Mouse (Mus musculus): ENCODE data around the gene Ccr2. TPM values are rescaled to one million over a fixed set of nuclear protein-coding genes. Genes with fewer than 3 reads are reported as not detected.
"Not testable (repeated sequence)": the region's sequence is repeated elsewhere in the genome, so short reads cannot be mapped to it uniquely, and the experiment has no call there.

Gene Ccr2
- 0.12 and 0.22 TPM in 2 replicates for polyA plus RNA-seq (2014; fragmentation: Nextera tagmentation; extraction: Ambion mirVana)

GRCm38 (mm10) chr9:124101723-124102122 lies at the start of gene Ccr2:
Gene Ccr2 (plus strand): TSS chr9:124101950.
- H3K9ac ChIP-seq (ENCODE audit: low read length): no peak within 1 kb of the TSS
- H3K9me3 ChIP-seq (replicated peaks; ENCODE audit: control insufficient read depth, low read length): no peaks in the 10 kb centered on the region
- no peak for ATAC-seq
- H3K27ac ChIP-seq (ENCODE audit: low read depth, low read length): no peak within 1 kb of the TSS
- no peak for DNase-seq (ENCODE audit: low spot score)
- no peak within 1 kb of the TSS for H3K4me3 ChIP-seq (ENCODE audit: low read depth, low read length)
- WGBS: 91% methylated on average over 4 of the region's 4 CpGs
- H3K4me1 ChIP-seq (ENCODE audit: control insufficient read depth, insufficient read depth, low read length): no peaks in the 10 kb centered on the region
- no peaks in the 10 kb centered on the region for H3K36me3 ChIP-seq (ENCODE audit: control insufficient read depth, insufficient read depth, low read length)
- H3K27me3 ChIP-seq (replicated peaks; ENCODE audit: control insufficient read depth, insufficient read depth, low read length): no peaks in the 10 kb centered on the region
- H3K4me2 ChIP-seq (ENCODE audit: low read length): no peak within 1 kb of the TSS

GRCm38 (mm10) chr9:124053532-124053931 lies 48.2 kb upstream of the Ccr2 start:
- Histone ChIP-seq H3K4me2 (ENCODE audit: low read length) (no peak overlapping the region), H3K27ac (ENCODE audit: low read depth, low read length) (no peak overlapping the region), H3K4me1 (ENCODE audit: control insufficient read depth, insufficient read depth, low read length) (no peaks in the 10 kb centered on the region), H3K4me3 (ENCODE audit: low read depth, low read length) (no peak overlapping the region), H3K36me3 (ENCODE audit: control insufficient read depth, insufficient read depth, low read length) (no peaks in the 10 kb centered on the region), H3K27me3 (replicated peaks; ENCODE audit: control insufficient read depth, insufficient read depth, low read length) (no peaks in the 10 kb centered on the region), H3K9me3 (replicated peaks; ENCODE audit: control insufficient read depth, low read length) (no peaks in the 10 kb centered on the region), H3K9ac (ENCODE audit: low read length) (no peak overlapping the region)
- 70% methylated on average over 2 of the region's 2 CpGs for WGBS
- no peak for ATAC-seq
- DNase-seq (ENCODE audit: low spot score): no peak

GRCm38 (mm10) chr9:124056158-124056709 lies 45.5 kb upstream of the Ccr2 start:
- Histone ChIP-seq H3K4me3 (ENCODE audit: low read depth, low read length) (no peak overlapping the region), H3K36me3 (ENCODE audit: control insufficient read depth, insufficient read depth, low read length) (no peaks in the 10 kb centered on the region), H3K9me3 (replicated peaks; ENCODE audit: control insufficient read depth, low read length) (no peaks in the 10 kb centered on the region), H3K9ac (ENCODE audit: low read length) (no peak overlapping the region), H3K27ac (ENCODE audit: low read depth, low read length) (no peak overlapping the region), H3K4me2 (ENCODE audit: low read length) (no peak overlapping the region), H3K27me3 (replicated peaks; ENCODE audit: control insufficient read depth, insufficient read depth, low read length) (no peaks in the 10 kb centered on the region), H3K4me1 (ENCODE audit: control insufficient read depth, insufficient read depth, low read length) (no peaks in the 10 kb centered on the region)
- ATAC-seq: no peak
- 86% methylated on average over 3 of the region's 3 CpGs for WGBS
- no peak for DNase-seq (ENCODE audit: low spot score)

GRCm38 (mm10) chr9:124059660-124060352 lies 41.9 kb upstream of the Ccr2 start:
- DNase-seq (ENCODE audit: low spot score) (no peak), ATAC-seq (no peak)
- Histone ChIP-seq H3K36me3 (ENCODE audit: control insufficient read depth, insufficient read depth, low read length) (no peaks in the 10 kb centered on the region), H3K4me3 (ENCODE audit: low read depth, low read length) (no peak overlapping the region), H3K27me3 (replicated peaks; ENCODE audit: control insufficient read depth, insufficient read depth, low read length) (no peaks in the 10 kb centered on the region), H3K9me3 (replicated peaks; ENCODE audit: control insufficient read depth, low read length) (no peaks in the 10 kb centered on the region), H3K4me1 (ENCODE audit: control insufficient read depth, insufficient read depth, low read length) (no peaks in the 10 kb centered on the region), H3K27ac (ENCODE audit: low read depth, low read length) (no peak overlapping the region), H3K4me2 (ENCODE audit: low read length) (no peak overlapping the region), H3K9ac (ENCODE audit: low read length) (no peak overlapping the region)
- 72% methylated on average over 2 of the region's 2 CpGs for WGBS

- not testable (repeated sequence) for H3K9me3 ChIP-seq (replicated peaks; ENCODE audit: control insufficient read depth, low read length); H3K27me3 ChIP-seq (replicated peaks; ENCODE audit: control insufficient read depth, insufficient read depth, low read length); H3K27ac ChIP-seq (ENCODE audit: low read depth, low read length); H3K4me1 ChIP-seq (ENCODE audit: control insufficient read depth, insufficient read depth, low read length); H3K4me3 ChIP-seq (ENCODE audit: low read depth, low read length); DNase-seq (ENCODE audit: low spot score); H3K4me2 ChIP-seq (ENCODE audit: low read length); H3K9ac ChIP-seq (ENCODE audit: low read length); ATAC-seq; H3K36me3 ChIP-seq (ENCODE audit: control insufficient read depth, insufficient read depth, low read length)
- 65% methylated on average over 3 of the region's 3 CpGs for WGBS
These were observed 40.0 kb upstream of the Ccr2 start for GRCm38 (mm10) chr9:124061474-124062432.

GRCm38 (mm10) chr9:124066572-124067103 lies 35.1 kb upstream of the Ccr2 start:
- H3K9ac ChIP-seq (ENCODE audit: low read length): no peak overlapping the region
- H3K27ac ChIP-seq (ENCODE audit: low read depth, low read length): no peak overlapping the region
- no peaks in the 10 kb centered on the region for H3K4me1 ChIP-seq (ENCODE audit: control insufficient read depth, insufficient read depth, low read length)
- DNase-seq (ENCODE audit: low spot score) (no peak), ATAC-seq (no peak)
- no peaks in the 10 kb centered on the region for H3K9me3 ChIP-seq (replicated peaks; ENCODE audit: control insufficient read depth, low read length)
- H3K4me3 ChIP-seq (ENCODE audit: low read depth, low read length): no peak overlapping the region
- H3K36me3 ChIP-seq (ENCODE audit: control insufficient read depth, insufficient read depth, low read length): no peaks in the 10 kb centered on the region
- no peaks in the 10 kb centered on the region for H3K27me3 ChIP-seq (replicated peaks; ENCODE audit: control insufficient read depth, insufficient read depth, low read length)
- no peak overlapping the region for H3K4me2 ChIP-seq (ENCODE audit: low read length)

GRCm38 (mm10) chr9:124068098-124069058 lies 33.4 kb upstream of the Ccr2 start:
- Histone ChIP-seq H3K4me1 (ENCODE audit: control insufficient read depth, insufficient read depth, low read length) (no peaks in the 10 kb centered on the region), H3K4me3 (ENCODE audit: low read depth, low read length) (no peak overlapping the region), H3K4me2 (ENCODE audit: low read length) (no peak overlapping the region), H3K9ac (ENCODE audit: low read length) (no peak overlapping the region), H3K27me3 (replicated peaks; ENCODE audit: control insufficient read depth, insufficient read depth, low read length) (no peaks in the 10 kb centered on the region), H3K27ac (ENCODE audit: low read depth, low read length) (no peak overlapping the region), H3K36me3 (ENCODE audit: control insufficient read depth, insufficient read depth, low read length) (no peaks in the 10 kb centered on the region), H3K9me3 (replicated peaks; ENCODE audit: control insufficient read depth, low read length) (no peaks in the 10 kb centered on the region)
- ATAC-seq (no peak), DNase-seq (ENCODE audit: low spot score) (no peak)
- 67% methylated on average over 2 of the region's 2 CpGs for WGBS

GRCm38 (mm10) chr9:124071506-124071905 lies 30.2 kb upstream of the Ccr2 start:
- Histone ChIP-seq H3K27me3 (replicated peaks; ENCODE audit: control insufficient read depth, insufficient read depth, low read length) (no peaks in the 10 kb centered on the region), H3K4me1 (ENCODE audit: control insufficient read depth, insufficient read depth, low read length) (no peaks in the 10 kb centered on the region), H3K36me3 (ENCODE audit: control insufficient read depth, insufficient read depth, low read length) (no peaks in the 10 kb centered on the region), H3K9me3 (replicated peaks; ENCODE audit: control insufficient read depth, low read length) (no peaks in the 10 kb centered on the region), H3K27ac (ENCODE audit: low read depth, low read length) (no peak overlapping the region), H3K4me3 (ENCODE audit: low read depth, low read length) (no peak overlapping the region), H3K9ac (ENCODE audit: low read length) (no peak overlapping the region), H3K4me2 (ENCODE audit: low read length) (no peak overlapping the region)
- ATAC-seq: no peak
- DNase-seq (ENCODE audit: low spot score): no peak
- WGBS: 93% methylated on average over 1 of the region's 1 CpGs
